Mouse (Mus musculus) kidney, adult 11 months (tissue): ENCODE measurements at regions not wholly inside any gene's neighbourhood (a gene's known extent, or its start where the extent isn't known, plus 50 kb on each side); places are given as distances from the start of the nearest gene placed in this dataset.
A peak's percentile ranks its signal among the peaks of the same experiment; 100 is the strongest.

Experiments used
- DNase-seq: peaks from one replicate; pipeline ENCODE4 v3.0.0; 2022

GRCm38 (mm10) chr12:25248681-25249366 is 151.9 kb upstream of the Id2 start:
- peak; percentile 68 for DNase-seq

- DNase-seq, result no peak
Measured at GRCm38 (mm10) chr12:25246566-25246965, 149.6 kb upstream of the Id2 start.

- no peak for DNase-seq
Measured at GRCm38 (mm10) chr12:25245661-25246060, 148.7 kb upstream of the Id2 start.

GRCm38 (mm10) chr12:25245251-25245650 is 148.3 kb upstream of the Id2 start:
- no peak for DNase-seq

DNA sequence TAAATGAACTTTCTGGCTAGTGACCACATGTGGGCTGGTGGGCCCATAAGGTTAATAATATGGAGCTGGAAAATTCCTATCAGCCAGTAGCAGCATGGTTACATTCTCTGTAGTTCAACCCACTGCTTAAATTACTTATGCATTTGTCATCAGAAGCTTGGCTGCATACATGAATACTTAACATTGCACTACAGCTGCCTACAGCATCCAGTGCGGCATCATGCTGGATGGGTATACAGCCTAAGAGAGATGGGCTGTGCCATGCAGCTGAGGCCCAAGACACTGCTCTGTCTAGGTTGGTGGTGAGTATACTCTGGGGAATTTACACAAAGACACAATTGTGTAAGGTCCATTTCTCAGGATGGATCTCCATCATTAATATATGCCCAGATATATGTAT is 147.7 kb upstream of the Id2 start:
- no peak for DNase-seq

- DNase-seq, result no peak
Measured at GRCm38 (mm10) chr12:25243901-25244300, 147.0 kb upstream of the Id2 start.

DNA sequence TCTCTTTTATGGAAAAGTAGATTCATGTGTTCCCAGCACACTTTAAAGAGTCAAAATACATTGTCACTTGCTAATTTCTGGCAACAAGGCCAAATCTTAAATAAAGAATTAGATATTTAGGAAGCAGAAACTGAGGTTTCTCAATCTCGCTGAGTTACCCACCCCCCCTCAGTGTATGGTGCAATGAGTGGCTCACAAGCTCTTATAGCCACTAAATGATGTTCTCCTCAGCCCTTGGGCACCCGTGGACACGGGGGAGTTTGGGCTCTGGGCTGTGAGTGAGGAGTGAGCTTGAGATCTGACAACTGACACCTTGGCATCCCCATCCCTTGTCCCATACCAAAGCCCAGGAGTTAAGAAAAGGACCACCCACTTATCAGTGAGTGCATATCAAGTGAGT is 145.4 kb upstream of the Id2 start:
- DNase-seq, result no peak

GRCm38 (mm10) chr12:25241675-25242074 is 144.7 kb upstream of the Id2 start:
- DNase-seq, result no peak

DNA sequence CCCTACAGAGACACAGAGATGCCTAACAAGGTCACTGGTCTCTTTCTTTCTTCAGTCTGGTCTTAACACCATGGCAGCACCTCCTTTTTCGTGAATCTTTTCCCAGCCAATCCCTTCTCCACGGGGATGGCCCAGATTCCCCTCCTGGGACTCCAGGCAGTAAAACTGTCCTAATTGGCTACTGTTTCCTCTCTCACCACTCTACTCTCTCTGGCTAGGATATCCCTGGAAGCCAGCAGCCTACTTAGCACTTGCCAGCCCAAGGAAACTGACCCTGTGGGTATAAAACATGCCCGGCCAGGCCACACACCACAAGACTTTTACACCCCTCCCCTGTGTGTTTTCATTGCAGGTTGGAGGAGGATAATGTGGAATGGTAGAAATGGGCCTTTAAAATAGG is 143.9 kb upstream of the Id2 start:
- no peak for DNase-seq

DNA sequence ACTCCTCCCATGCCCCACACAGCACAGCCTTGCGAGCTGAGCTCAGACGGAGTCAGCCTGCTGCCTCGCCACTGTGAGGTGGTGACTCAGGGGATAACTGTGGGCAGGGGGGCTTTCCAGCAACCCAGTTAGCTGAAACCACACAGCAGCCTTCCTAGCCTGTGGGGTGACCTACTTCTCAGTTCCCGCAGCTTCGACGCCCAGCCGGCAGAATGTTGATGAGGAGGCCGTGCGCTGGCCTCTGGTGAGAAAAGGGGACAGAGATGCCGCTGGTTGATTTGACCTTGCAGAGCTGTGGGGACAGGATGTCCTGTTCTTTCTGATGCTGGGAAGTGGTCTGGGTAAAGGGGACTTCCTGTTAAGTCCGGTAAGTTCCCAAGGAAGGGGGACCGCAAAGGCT is 143.2 kb upstream of the Id2 start:
- no peak for DNase-seq

DNA sequence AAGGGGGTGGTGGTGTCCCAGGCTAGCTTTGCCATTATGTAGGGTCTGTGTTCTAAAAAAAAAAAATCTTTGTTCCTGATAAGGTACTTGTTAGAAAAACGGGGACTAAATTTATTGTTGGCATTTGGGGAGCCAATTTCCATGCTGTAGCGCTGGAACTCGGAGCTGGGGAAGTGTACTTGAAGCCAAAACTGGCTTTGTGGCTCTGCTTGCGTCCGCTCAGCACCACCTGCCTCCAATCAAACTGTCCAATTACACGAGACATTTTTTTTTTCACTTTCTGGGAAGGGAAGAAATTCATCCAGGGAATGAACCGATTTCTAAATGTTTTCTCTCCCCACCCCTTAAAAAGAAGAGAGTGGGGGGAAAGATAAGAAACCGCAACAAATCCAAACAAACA is 138.1 kb upstream of the Id2 start:
- no peak for DNase-seq

GRCm38 (mm10) chr12:25234636-25235035 is 137.7 kb upstream of the Id2 start:
- no peak for DNase-seq

GRCm38 (mm10) chr12:25233027-25233535 is 136.1 kb upstream of the Id2 start:
- no peak for DNase-seq

DNA sequence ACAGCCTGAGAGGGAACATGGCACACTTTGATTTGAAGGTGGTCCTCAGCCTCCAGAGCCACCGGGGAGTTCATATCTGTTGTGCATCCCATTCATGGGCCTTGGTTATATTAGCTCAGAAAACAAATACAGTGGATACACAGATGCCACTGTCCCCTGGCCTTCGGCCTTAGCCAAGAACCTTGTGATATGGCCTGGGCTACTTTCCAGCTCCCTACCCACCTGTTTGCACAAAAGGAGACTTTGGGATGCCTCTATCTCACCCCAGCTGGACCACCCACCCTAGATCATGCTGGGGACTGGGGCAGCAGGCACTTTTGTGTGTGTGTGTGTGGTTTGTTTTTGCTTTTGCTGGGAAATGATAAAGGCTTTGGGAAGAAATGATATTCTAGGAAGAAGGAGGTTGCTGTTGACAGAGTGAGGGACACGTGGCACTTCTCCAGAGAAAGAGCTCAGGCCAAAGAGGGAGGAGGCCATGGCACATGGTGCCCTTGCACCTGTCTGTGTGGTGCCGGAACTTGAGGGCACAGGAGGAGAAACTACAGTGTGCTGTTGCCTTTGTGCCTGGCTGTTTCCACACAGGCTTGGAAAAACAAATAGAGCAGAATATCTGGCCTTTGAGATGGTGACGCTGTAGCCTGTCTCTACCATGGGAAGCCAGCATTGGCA is 135.6 kb upstream of the Id2 start:
- no peak for DNase-seq

- no peak for DNase-seq
Measured at GRCm38 (mm10) chr12:25228708-25229107, 131.8 kb upstream of the Id2 start.

DNA sequence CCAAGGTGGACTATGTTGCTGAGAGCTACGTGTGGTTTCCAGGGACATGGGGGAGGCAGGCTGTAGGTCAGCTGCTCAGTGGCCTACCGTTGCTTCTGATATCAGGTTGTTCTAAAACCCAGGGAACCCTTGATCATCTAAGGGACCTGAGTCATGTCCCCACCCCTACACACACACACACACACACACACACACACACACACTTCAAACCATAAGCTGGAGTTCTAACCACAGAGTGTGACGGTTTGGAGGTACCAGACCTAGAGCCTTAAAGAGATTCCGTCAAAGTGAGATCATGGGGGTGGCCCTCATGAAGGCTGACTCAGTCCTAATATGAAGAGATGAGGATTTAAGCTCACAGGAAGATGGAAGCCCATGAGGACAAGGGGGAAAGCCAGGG is 130.8 kb upstream of the Id2 start:
- no peak for DNase-seq

GRCm38 (mm10) chr12:25224644-25225043 is 127.7 kb upstream of the Id2 start:
- peak; percentile 66 for DNase-seq

GRCm38 (mm10) chr12:25224201-25224600 is 127.3 kb upstream of the Id2 start:
- peak; percentile 66 for DNase-seq

GRCm38 (mm10) chr12:25223539-25223938 is 126.6 kb upstream of the Id2 start:
- DNase-seq, result no peak

- no peak for DNase-seq
Measured at GRCm38 (mm10) chr12:25220780-25221106, 123.8 kb upstream of the Id2 start.

- peak; percentile 93 for DNase-seq
Measured at GRCm38 (mm10) chr12:25220096-25220779, 123.3 kb upstream of the Id2 start.

DNA sequence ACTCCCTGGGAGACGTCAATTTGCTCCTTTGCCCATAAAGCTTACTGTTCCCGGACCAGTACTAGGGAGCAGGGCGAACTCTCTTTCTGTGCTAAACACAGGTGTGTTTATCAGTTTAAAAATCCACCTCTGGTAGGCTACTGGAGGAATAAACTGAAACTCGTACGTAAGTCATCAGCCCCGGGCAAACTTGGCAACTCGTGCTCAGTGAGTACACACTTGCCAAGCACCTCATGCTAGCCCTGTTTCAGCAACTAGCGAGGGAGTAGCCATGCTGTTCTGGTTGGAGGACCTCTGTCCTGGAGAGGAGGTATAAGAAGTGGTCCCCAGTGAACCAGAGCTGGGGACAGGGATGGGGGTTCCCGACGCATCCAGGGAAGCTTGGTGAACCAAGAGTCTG is 122.6 kb upstream of the Id2 start:
- peak; percentile 76 for DNase-seq

GRCm38 (mm10) chr12:25216792-25217516 is 120.0 kb upstream of the Id2 start:
- peak; percentile 94 for DNase-seq
